Mouse (Mus musculus): ENCODE data around the gene Zfp598.

DNA sequence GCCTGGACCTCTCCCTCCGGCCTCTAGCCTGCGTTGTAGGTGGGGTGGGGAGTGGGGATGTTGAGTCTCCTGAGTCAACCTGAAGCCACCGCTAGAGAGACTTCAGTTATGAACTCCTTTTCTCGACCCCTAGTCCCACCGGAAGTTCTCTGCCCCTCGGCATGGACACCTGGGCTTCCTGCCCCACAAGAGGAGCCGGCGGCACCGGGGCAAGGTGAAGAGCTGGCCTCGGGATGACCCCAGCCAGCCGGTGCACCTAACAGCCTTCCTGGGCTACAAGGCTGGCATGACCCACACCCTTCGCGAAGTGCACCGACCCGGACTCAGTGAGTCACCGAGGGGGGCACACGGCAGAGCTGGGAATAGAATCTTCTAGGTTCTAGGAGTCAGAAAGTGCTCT is 58.7 kb downstream of the Zfp598 start:
- TF ChIP-seq POLR2A (IDR thresholded peaks at IDR 0.05; ENCODE audit: borderline replicate concordance, extremely low read depth, insufficient read depth, insufficient read length, poor library complexity, severe bottlenecking) (no peak), CTCF (IDR thresholded peaks at IDR 0.05; ENCODE audit: borderline replicate concordance, extremely low read depth, insufficient read depth, insufficient read length) (no peak)

Measured in brain, embryonic 14.5 days (tissue).